Mouse (Mus musculus) hindbrain, embryonic 14.5 days (tissue): ENCODE data around the gene Pced1b. TPM values are rescaled to one million over a fixed set of nuclear protein-coding genes. Genes with fewer than 3 reads are reported as not detected.

Source experiments
- ATAC-seq: fragments of 200-750 bp; cut with Nextera tagmentation; 2 replicates; pipeline ENCODE4 v1.8.0; 2017; ENCODE audit warnings: moderate number of reproducible peaks, mild to moderate bottlenecking, moderate TSS enrichment, moderate library complexity; ENCODE audit not compliant: low FRiP score
- DNase-seq: peaks from one replicate; pipeline ENCODE4 v3.0.0-alpha.2; 2015; ENCODE audit warnings: low spot score
- H3K27ac ChIP-seq: fragments of 300-500 bp; sonication (generic); 2 replicates; pipeline ENCODE4 v1.5.1; 2014; ENCODE audit warnings: mild to moderate bottlenecking, moderate library complexity
- H3K27me3 ChIP-seq: fragments of 300-500 bp; sonication (generic); 2 replicates; pipeline ENCODE4 v1.6.1; 2014; ENCODE audit warnings: mild to moderate bottlenecking, low read length, mixed read lengths; ENCODE audit not compliant: control insufficient read depth, insufficient read depth
- H3K36me3 ChIP-seq: fragments of 300-500 bp; sonication (generic); replicated peaks from 2 replicates; pipeline ENCODE4 v1.6.1; 2014; ENCODE audit not compliant: control insufficient read depth, insufficient read depth
- H3K4me1 ChIP-seq: fragments of 300-500 bp; sonication (generic); replicated peaks from 2 replicates; pipeline ENCODE4 v1.6.1; 2014; ENCODE audit warnings: antibody characterized with exemption, low read length, mixed read lengths; ENCODE audit not compliant: control insufficient read depth, insufficient read depth
- H3K4me2 ChIP-seq: fragments of 300-500 bp; sonication (generic); replicated peaks from 2 replicates; pipeline ENCODE4 v1.6.1; 2014; ENCODE audit warnings: mild to moderate bottlenecking, moderate library complexity
- H3K4me3 ChIP-seq: fragments of 300-500 bp; sonication (generic); replicated peaks from 2 replicates; pipeline ENCODE4 v1.5.1; 2014; ENCODE audit warnings: mild to moderate bottlenecking, low read length
- H3K9ac ChIP-seq: fragments of 300-500 bp; sonication (generic); 2 replicates; pipeline ENCODE4 v1.6.1; 2014
- H3K9me3 ChIP-seq: fragments of 300-500 bp; sonication (generic); 2 replicates; pipeline ENCODE4 v1.6.1; 2016; ENCODE audit warnings: low read length; ENCODE audit not compliant: control insufficient read depth
- WGBS: fragments of 180-500 bp; shearing (Covaris S2); extraction: QIAGEN DNeasy Blood & Tissue Kit; methylation state at CpG from one replicate; pipeline ENCODE4 v1.1.7; 2014; 5-methylcytosine and 5-hydroxymethylcytosine counted together
- polyA plus RNA-seq: library from polyadenylated mRNA; unstranded; fragments of >200 nt; fragmentation: Nextera tagmentation; extraction: Ambion mirVana; gene quantifications from 2 replicates; pipeline ENCODE4 v1.2.1, GENCODE M21; 2014

Pced1b gene
- polyA plus RNA-seq, 1 experiment from 2014 or later, result 5.8 TPM

GRCm38 (mm10) chr15:97252493-97253034 lies 5.7 kb downstream of the Pced1b start:
- ATAC-seq, result no peak
- Histone ChIP-seq H3K27me3 (no peaks in the 10 kb centered on the region), H3K9ac (no peak overlapping the region), H3K4me3 (no peak overlapping the region), H3K4me1 (peaks cover 8% of the 10 kb centered on the region; the same call in 1 of the 2 replicates), H3K9me3 (no peaks in the 10 kb centered on the region), H3K4me2 (no peak overlapping the region), H3K36me3 (no peaks in the 10 kb centered on the region), H3K27ac (no peak overlapping the region)
- DNase-seq, result no peak
- WGBS, result 90% methylated on average over 8 of the region's 8 CpGs

- ATAC-seq (no peak), DNase-seq (no peak)
- Histone ChIP-seq H3K4me2 (no peak overlapping the region), H3K4me1 (no peaks in the 10 kb centered on the region), H3K36me3 (no peaks in the 10 kb centered on the region), H3K9ac (no peak overlapping the region), H3K27ac (no peak overlapping the region), H3K27me3 (no peaks in the 10 kb centered on the region), H3K4me3 (no peak overlapping the region), H3K9me3 (no peaks in the 10 kb centered on the region)
- WGBS, result 94% methylated on average over 4 of the region's 4 CpGs
Measured at GRCm38 (mm10) chr15:97254375-97254774, 7.5 kb downstream of the Pced1b start.

GRCm38 (mm10) chr15:97255800-97256199 lies 8.9 kb downstream of the Pced1b start:
- no peak overlapping the region for H3K4me2 ChIP-seq
- H3K36me3 ChIP-seq, result no peaks in the 10 kb centered on the region
- H3K27me3 ChIP-seq, result no peaks in the 10 kb centered on the region
- ATAC-seq (no peak), DNase-seq (no peak)
- H3K27ac ChIP-seq, result no peak overlapping the region
- WGBS, result 85% methylated on average over 3 of the region's 3 CpGs
- H3K9ac ChIP-seq, result no peak overlapping the region
- H3K4me3 ChIP-seq, result no peak overlapping the region
- H3K4me1 ChIP-seq, result no peaks in the 10 kb centered on the region
- no peaks in the 10 kb centered on the region for H3K9me3 ChIP-seq

- Histone ChIP-seq H3K4me1 (no peaks in the 10 kb centered on the region), H3K27me3 (no peaks in the 10 kb centered on the region), H3K9ac (no peak overlapping the region), H3K36me3 (no peaks in the 10 kb centered on the region), H3K9me3 (no peaks in the 10 kb centered on the region), H3K4me3 (no peak overlapping the region), H3K27ac (no peak overlapping the region), H3K4me2 (no peak overlapping the region)
- ATAC-seq, result no peak
- DNase-seq, result no peak
- 95% methylated on average over 11 of the region's 11 CpGs for WGBS
Measured at GRCm38 (mm10) chr15:97256411-97256810, 9.5 kb downstream of the Pced1b start.

GRCm38 (mm10) chr15:97257206-97257775 lies 10.4 kb downstream of the Pced1b start:
- Histone ChIP-seq H3K9ac (no peak overlapping the region), H3K36me3 (no peaks in the 10 kb centered on the region), H3K9me3 (no peaks in the 10 kb centered on the region), H3K4me2 (no peak overlapping the region), H3K27me3 (no peaks in the 10 kb centered on the region), H3K4me1 (no peaks in the 10 kb centered on the region), H3K27ac (no peak overlapping the region), H3K4me3 (no peak overlapping the region)
- ATAC-seq (no peak), DNase-seq (no peak)
- 85% methylated on average over 8 of the region's 8 CpGs for WGBS

GRCm38 (mm10) chr15:97258483-97259230 lies 11.8 kb downstream of the Pced1b start:
- H3K4me3 ChIP-seq, result no peak overlapping the region
- H3K27me3 ChIP-seq, result no peaks in the 10 kb centered on the region
- no peak overlapping the region for H3K27ac ChIP-seq
- DNase-seq (no peak), ATAC-seq (no peak)
- 88% methylated on average over 17 of the region's 17 CpGs for WGBS
- no peaks in the 10 kb centered on the region for H3K9me3 ChIP-seq
- H3K9ac ChIP-seq, result no peak overlapping the region
- H3K36me3 ChIP-seq, result no peaks in the 10 kb centered on the region
- no peaks in the 10 kb centered on the region for H3K4me1 ChIP-seq
- no peak overlapping the region for H3K4me2 ChIP-seq

GRCm38 (mm10) chr15:97259300-97259699 lies 12.4 kb downstream of the Pced1b start:
- DNase-seq (no peak), ATAC-seq (no peak)
- Histone ChIP-seq H3K27ac (no peak overlapping the region), H3K4me3 (no peak overlapping the region), H3K9ac (no peak overlapping the region), H3K4me1 (no peaks in the 10 kb centered on the region), H3K36me3 (no peaks in the 10 kb centered on the region), H3K9me3 (no peaks in the 10 kb centered on the region), H3K4me2 (no peak overlapping the region), H3K27me3 (no peaks in the 10 kb centered on the region)
- WGBS, result 81% methylated on average over 8 of the region's 8 CpGs

- Histone ChIP-seq H3K9ac (no peak overlapping the region), H3K36me3 (no peaks in the 10 kb centered on the region), H3K4me3 (no peak overlapping the region), H3K4me1 (no peaks in the 10 kb centered on the region), H3K9me3 (no peaks in the 10 kb centered on the region), H3K27me3 (no peaks in the 10 kb centered on the region), H3K27ac (no peak overlapping the region), H3K4me2 (no peak overlapping the region)
- ATAC-seq (no peak), DNase-seq (no peak)
- WGBS, result 77% methylated on average over 11 of the region's 11 CpGs
Measured at GRCm38 (mm10) chr15:97259968-97260597, 13.2 kb downstream of the Pced1b start.

GRCm38 (mm10) chr15:97262251-97262650 lies 15.3 kb downstream of the Pced1b start:
- H3K36me3 ChIP-seq, result no peaks in the 10 kb centered on the region
- no peaks in the 10 kb centered on the region for H3K4me1 ChIP-seq
- no peaks in the 10 kb centered on the region for H3K27me3 ChIP-seq
- H3K9me3 ChIP-seq, result no peaks in the 10 kb centered on the region
- no peak overlapping the region for H3K9ac ChIP-seq
- no peak overlapping the region for H3K27ac ChIP-seq
- 70% methylated on average over 9 of the region's 9 CpGs for WGBS
- ATAC-seq (no peak), DNase-seq (no peak)
- H3K4me3 ChIP-seq, result no peak overlapping the region
- no peak overlapping the region for H3K4me2 ChIP-seq
